Mouse (Mus musculus) kidney, adult 2 months (tissue): ENCODE measurements around the gene H6pd.

Experiments used
- CTCF ChIP-seq: fragments of 200-500 bp; conservative IDR thresholded peaks from 2 replicates; pipeline ENCODE4 v1.5.1; 2011; ENCODE audit warnings: low read depth, mild to moderate bottlenecking, control low read depth, low read length, moderate library complexity, mixed read lengths; ENCODE audit not compliant: insufficient read depth, insufficient read length
- POLR2A ChIP-seq: fragments of 200-500 bp; IDR thresholded peaks from one replicate; pipeline ENCODE4 v1.6.1; 2011; ENCODE audit warnings: low read depth, low read length, control low read depth

- TF ChIP-seq CTCF (no peak), POLR2A (no peak)
Observed at GRCm38 (mm10) chr4:150003021-150003580, 5.7 kb downstream of the H6pd start.
